Mouse (Mus musculus) liver, postnatal 0 days (tissue): ENCODE measurements around the gene Fxr1. TPM values are rescaled to one million over a fixed set of nuclear protein-coding genes. Genes with fewer than 3 reads are reported as not detected.

Experiments
- ATAC-seq: fragments of 200-750 bp; cut with Nextera tagmentation; 2 replicates; pipeline ENCODE4 v1.8.0; 2017; ENCODE audit warnings: mild to moderate bottlenecking, moderate library complexity
- DNase-seq: peaks from one replicate; pipeline ENCODE4 v3.0.0-alpha.2; 2016
- H3K27ac ChIP-seq: fragments of 300-500 bp; sonication (generic); 2 replicates; pipeline ENCODE4 v1.5.1; 2014; ENCODE audit warnings: antibody characterized with exemption, moderate library complexity, mild to moderate bottlenecking, low read depth
- H3K27me3 ChIP-seq: fragments of 300-500 bp; sonication (generic); 2 replicates; pipeline ENCODE4 v1.6.1; 2014; ENCODE audit warnings: low read length, control low read depth, mixed read lengths; ENCODE audit not compliant: insufficient read depth
- H3K36me3 ChIP-seq: fragments of 300-500 bp; sonication (generic); replicated peaks from 2 replicates; pipeline ENCODE4 v1.6.1; 2014; ENCODE audit warnings: mild to moderate bottlenecking, control low read depth, low read length, moderate library complexity, mixed read lengths; ENCODE audit not compliant: insufficient read depth
- H3K4me1 ChIP-seq: fragments of 300-500 bp; sonication (generic); 2 replicates; pipeline ENCODE4 v1.6.1; 2014; ENCODE audit warnings: antibody characterized with exemption, mild to moderate bottlenecking, control low read depth; ENCODE audit not compliant: insufficient read depth
- H3K4me2 ChIP-seq: fragments of 300-500 bp; sonication (generic); 2 replicates; pipeline ENCODE4 v1.6.1; 2014; ENCODE audit warnings: low read depth, mild to moderate bottlenecking, low read length, moderate library complexity, mixed read lengths
- H3K4me3 ChIP-seq: fragments of 300-500 bp; sonication (generic); 2 replicates; pipeline ENCODE4 v1.5.1; 2014; ENCODE audit warnings: low read depth, low read length
- H3K9ac ChIP-seq: fragments of 300-500 bp; sonication (generic); replicated peaks from 2 replicates; pipeline ENCODE4 v1.6.1; 2014; ENCODE audit warnings: mild to moderate bottlenecking, moderate library complexity
- H3K9me3 ChIP-seq: fragments of 300-500 bp; sonication (generic); 2 replicates; pipeline ENCODE4 v1.6.1; 2016; ENCODE audit warnings: mild to moderate bottlenecking, control low read depth, low read length, mixed read lengths
- CTCF ChIP-seq: sonication (generic); IDR thresholded peaks from 2 replicates; pipeline ENCODE4 v1.5.1; 2016; ENCODE audit warnings: antibody characterized with exemption, low read depth
- EP300 ChIP-seq: IDR thresholded peaks from 2 replicates; pipeline ENCODE4 v1.6.1; 2016; ENCODE audit warnings: antibody characterized with exemption, low read depth, mild to moderate bottlenecking
- WGBS: fragments of 180-500 bp; shearing (Covaris S2); extraction: QIAGEN DNeasy Blood & Tissue Kit; methylation state at CpG from one replicate; pipeline ENCODE4 v1.1.7; 2014; ENCODE audit not compliant: insufficient replicate concordance; 5-methylcytosine and 5-hydroxymethylcytosine counted together
- polyA plus RNA-seq: library from polyadenylated mRNA; unstranded; fragments of >200 nt; fragmentation: Nextera tagmentation; extraction: Ambion mirVana; gene quantifications from 2 replicates; pipeline ENCODE4 v1.2.1, GENCODE M21; 2015

Gene Fxr1
- polyA plus RNA-seq, 1 experiment from 2014 or later = 20.7 TPM

DNA sequence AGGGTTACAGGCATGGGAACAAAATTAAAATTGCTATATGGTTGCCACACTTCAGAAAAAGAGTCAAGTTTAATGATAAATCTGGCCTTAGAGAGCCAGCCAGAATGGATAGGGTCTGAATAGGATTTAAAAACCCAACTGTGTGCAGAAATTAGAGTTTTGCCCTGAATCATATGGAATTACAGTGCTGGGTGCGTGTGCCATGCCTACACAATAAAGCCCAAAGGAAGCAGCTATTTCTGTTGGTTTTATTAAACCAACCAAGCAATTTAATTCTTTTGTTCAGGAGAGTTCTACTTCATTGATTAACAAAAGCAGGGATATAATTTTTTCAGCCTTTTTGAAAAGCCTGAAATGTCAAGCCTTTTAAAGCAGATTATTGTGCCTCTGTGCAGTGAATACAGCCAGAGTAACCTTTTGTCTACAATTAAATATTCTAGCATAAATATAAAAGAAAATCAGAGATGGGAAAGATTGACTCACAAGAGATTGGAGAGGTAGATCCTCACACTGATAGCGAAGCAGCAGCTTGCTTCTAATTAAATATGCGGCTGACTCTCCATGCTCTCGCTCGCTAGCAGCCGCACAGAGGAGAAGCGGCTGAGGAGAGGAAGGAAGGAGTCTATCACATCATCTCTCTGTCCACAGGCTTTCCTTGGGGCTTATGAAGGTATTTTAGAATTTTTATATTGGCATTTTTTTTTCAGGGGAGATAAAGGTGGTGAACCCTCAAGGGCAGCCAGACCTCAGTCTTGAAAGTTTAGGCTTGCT is 84.3 kb downstream of the Fxr1 start:
- DNase-seq = no peak

DNA sequence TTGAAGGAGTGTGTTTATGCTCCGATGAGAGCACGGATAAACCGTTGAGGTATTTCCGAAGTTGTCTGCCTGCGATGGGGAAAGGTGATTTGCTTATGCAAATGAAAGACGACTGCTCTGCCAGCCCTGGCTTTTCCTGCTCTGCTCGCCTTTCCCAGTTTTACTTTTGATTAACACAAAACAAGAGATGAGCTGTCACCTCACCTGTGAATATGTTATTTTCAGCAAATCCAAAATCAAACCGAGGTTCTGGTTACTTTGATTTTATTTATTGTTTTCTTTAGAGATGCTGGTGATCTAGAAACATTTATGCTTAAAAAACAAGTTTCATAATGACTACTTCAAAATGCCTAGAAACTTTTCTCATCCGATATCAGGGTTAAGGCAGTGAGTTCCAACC is 86.7 kb downstream of the Fxr1 start:
- no peak overlapping the region for H3K9ac ChIP-seq
- H3K36me3 ChIP-seq = no peaks in the 10 kb centered on the region
- H3K4me1 ChIP-seq = no peaks in the 10 kb centered on the region
- no peak overlapping the region for H3K4me2 ChIP-seq
- H3K27me3 ChIP-seq = no peaks in the 10 kb centered on the region
- no peak overlapping the region for H3K4me3 ChIP-seq
- TF ChIP-seq EP300 = no peak
- TF ChIP-seq CTCF = no peak
- no peak for DNase-seq
- H3K27ac ChIP-seq = no peak overlapping the region
- no peaks in the 10 kb centered on the region for H3K9me3 ChIP-seq
- WGBS = 17% methylated on average over 9 of the region's 9 CpGs
- ATAC-seq = no peak

More for the DNA sequence above, 84.3 kb downstream of the Fxr1 start:
- ATAC-seq = no peak
- TF ChIP-seq EP300 (no peak), CTCF (no peak)
- Histone ChIP-seq H3K4me1 (no peaks in the 10 kb centered on the region), H3K9ac (no peak overlapping the region), H3K27ac (no peak overlapping the region), H3K36me3 (no peaks in the 10 kb centered on the region), H3K9me3 (no peaks in the 10 kb centered on the region), H3K4me3 (no peak overlapping the region), H3K27me3 (no peaks in the 10 kb centered on the region), H3K4me2 (no peak overlapping the region)
- 44% methylated on average over 7 of the region's 7 CpGs for WGBS

DNA sequence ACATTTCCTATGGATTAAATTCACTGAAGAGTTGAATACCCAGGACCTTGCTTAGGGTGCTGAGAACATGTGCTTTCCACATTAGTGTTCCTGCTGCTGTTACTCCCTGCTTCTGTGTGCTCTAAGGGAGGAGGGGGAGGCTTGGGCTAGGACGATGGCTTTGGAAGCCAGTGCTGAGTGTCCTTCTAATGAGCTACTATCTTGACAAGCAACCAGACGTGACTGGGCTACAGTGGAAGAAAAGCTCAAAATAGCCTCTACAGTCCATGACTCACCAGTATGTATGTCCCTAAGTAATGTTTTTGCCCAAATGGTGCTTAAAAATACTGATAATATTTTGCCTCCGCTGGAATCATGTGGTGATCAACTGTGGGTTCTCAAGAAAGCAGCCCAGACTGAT is 87.9 kb downstream of the Fxr1 start:
- 68% methylated on average over 3 of the region's 3 CpGs for WGBS

GRCm38 (mm10) chr3:34111941-34112685 is 92.4 kb downstream of the Fxr1 start:
- Histone ChIP-seq H3K27ac (no peak overlapping the region), H3K4me2 (no peak overlapping the region), H3K36me3 (no peaks in the 10 kb centered on the region), H3K4me3 (no peak overlapping the region), H3K9ac (no peak overlapping the region), H3K27me3 (no peaks in the 10 kb centered on the region), H3K4me1 (no peaks in the 10 kb centered on the region), H3K9me3 (no peaks in the 10 kb centered on the region)
- no peak for TF ChIP-seq EP300
- no peak for TF ChIP-seq CTCF
- WGBS = 68% methylated on average over 11 of the region's 11 CpGs
- no peak for ATAC-seq
- no peak for DNase-seq

More for the DNA sequence above, 87.9 kb downstream of the Fxr1 start:
- Histone ChIP-seq H3K9me3 (no peaks in the 10 kb centered on the region), H3K4me1 (no peaks in the 10 kb centered on the region), H3K36me3 (no peaks in the 10 kb centered on the region), H3K4me3 (no peak overlapping the region), H3K9ac (no peak overlapping the region), H3K27ac (no peak overlapping the region), H3K4me2 (no peak overlapping the region), H3K27me3 (no peaks in the 10 kb centered on the region)
- no peak for DNase-seq
- no peak for ATAC-seq
- TF ChIP-seq CTCF = no peak
- TF ChIP-seq EP300 = no peak

GRCm38 (mm10) chr3:34115806-34116205 is 96.1 kb downstream of the Fxr1 start:
- 63% methylated on average over 6 of the region's 6 CpGs for WGBS
- ATAC-seq = no peak
- DNase-seq = no peak

DNA sequence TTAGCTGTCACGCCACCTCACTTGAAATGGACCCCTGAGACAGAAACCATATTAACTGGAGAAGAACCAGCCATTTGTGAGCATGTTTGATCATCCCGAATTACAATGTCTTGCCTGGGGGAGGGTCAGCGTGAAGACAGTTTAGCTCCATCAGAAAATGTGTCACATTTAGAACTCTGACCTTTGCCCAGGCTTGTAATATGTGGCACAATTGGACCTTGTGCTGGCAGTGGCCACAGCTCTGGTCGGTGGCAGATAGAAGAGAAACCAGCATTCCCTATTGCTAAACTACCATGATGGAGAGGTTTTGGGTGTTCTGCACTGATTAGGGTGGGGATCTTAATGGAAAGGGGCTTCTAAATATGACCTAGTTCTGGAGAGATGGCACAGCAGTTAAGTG is 100.1 kb downstream of the Fxr1 start:
- DNase-seq (no peak), ATAC-seq (peak; percentile 40)
- no peaks in the 10 kb centered on the region for H3K36me3 ChIP-seq
- no peak for TF ChIP-seq CTCF
- TF ChIP-seq EP300 = no peak
- no peak overlapping the region for H3K4me3 ChIP-seq
- no peak overlapping the region for H3K27ac ChIP-seq
- no peak overlapping the region for H3K9ac ChIP-seq
- 74% methylated on average over 4 of the region's 4 CpGs for WGBS
- H3K27me3 ChIP-seq = no peaks in the 10 kb centered on the region
- no peak overlapping the region for H3K4me2 ChIP-seq
- no peaks in the 10 kb centered on the region for H3K9me3 ChIP-seq
- H3K4me1 ChIP-seq = no peaks in the 10 kb centered on the region

More at GRCm38 (mm10) chr3:34115806-34116205, 96.1 kb downstream of the Fxr1 start:
- TF ChIP-seq EP300 (no peak), CTCF (no peak)
- Histone ChIP-seq H3K27me3 (no peaks in the 10 kb centered on the region), H3K9me3 (no peaks in the 10 kb centered on the region), H3K4me3 (no peak overlapping the region), H3K4me1 (no peaks in the 10 kb centered on the region), H3K27ac (no peak overlapping the region), H3K36me3 (no peaks in the 10 kb centered on the region), H3K4me2 (no peak overlapping the region), H3K9ac (no peak overlapping the region)

Other genes starting within 250 kb of the Fxr1 start
- gene Ttc14, start 220.1 kb upstream of the Fxr1 start, polyA plus RNA-seq = 21.1 and 25.5 TPM in 2 replicates
- 0.08 and 0.12 TPM in 2 replicates for gene Ccdc39, start 175.6 kb upstream of the Fxr1 start, polyA plus RNA-seq
- 223 and 224 TPM in 2 replicates for gene Dnajc19, start 61.4 kb downstream of the Fxr1 start, polyA plus RNA-seq